Mouse (Mus musculus) heart, postnatal 36 days (tissue): ENCODE data around the gene Mettl21a. TPM values are rescaled to one million over a fixed set of nuclear protein-coding genes. Genes with fewer than 3 reads are reported as not detected.
"Not testable (repeated sequence)": the region's sequence is repeated elsewhere in the genome, so short reads cannot be mapped to it uniquely, and the experiment has no call there.

Experiments
- DNase-seq, 2 experiments: peaks; one replicate each; pipeline ENCODE4 v3.0.0; 2021 to 2022
- intact Hi-C: fragments of 180-260 bp; cut with DNase I; formaldehyde crosslinking; loops from one replicate; pipeline ENCODE4 v1.15.1; 2025
- total RNA-seq, 2 experiments: library from RNA; stranded (reverse); gene quantifications; 2 replicates each; pipeline ENCODE4 v1.2.3; 2021

Mettl21a gene
- total RNA-seq, 2 experiments from 2014 or later, result 7.5 to 8.8 TPM

- DNase-seq, result no peak
- intact Hi-C loops, result loop anchor here (5.0 kb wide), 2 partner anchors 302 to 397 kb away; no protein-coding TSS in a partner anchor
Observed at GRCm38 (mm10) chr1:64615531-64615991, 1.5 kb downstream of the Mettl21a start.

GRCm38 (mm10) chr1:64614801-64615345 is 2.2 kb downstream of the Mettl21a start:
- intact Hi-C loops, result loop anchor here (5.0 kb wide), 2 partner anchors 302 to 397 kb away; no protein-coding TSS in a partner anchor
- DNase-seq, result no peak

GRCm38 (mm10) chr1:64614311-64614710 is 2.7 kb downstream of the Mettl21a start:
- intact Hi-C loops, result no loop called here

GRCm38 (mm10) chr1:64609976-64610375 is 7.1 kb downstream of the Mettl21a start:
- intact Hi-C loops, result no loop called here
- no peak for DNase-seq

More at GRCm38 (mm10) chr1:64614311-64614710, 2.7 kb downstream of the Mettl21a start:
- DNase-seq, result no peak

GRCm38 (mm10) chr1:64609145-64609544 is 7.9 kb downstream of the Mettl21a start:
- intact Hi-C loops, result no loop called here
- no peak for DNase-seq

- intact Hi-C loops, result no loop called here
- DNase-seq, result no peak
Observed at GRCm38 (mm10) chr1:64603381-64603780, 13.7 kb downstream of the Mettl21a start.

GRCm38 (mm10) chr1:64601242-64601842 is 15.7 kb downstream of the Mettl21a start:
- intact Hi-C loops, result no loop called here
- no peak for DNase-seq

- intact Hi-C loops, result no loop called here
- DNase-seq, result no peak
Observed at GRCm38 (mm10) chr1:64600413-64601077, 16.5 kb downstream of the Mettl21a start.

GRCm38 (mm10) chr1:64598926-64599325 is 18.1 kb downstream of the Mettl21a start:
- no peak for DNase-seq
- intact Hi-C loops, result no loop called here

- intact Hi-C loops, result no loop called here
- no peak for DNase-seq
Observed at GRCm38 (mm10) chr1:64578801-64579200, 38.2 kb downstream of the Mettl21a start.

- intact Hi-C loops, DNase-seq: not testable (repeated sequence)
Observed at GRCm38 (mm10) chr1:64577911-64578310, 39.1 kb downstream of the Mettl21a start.

GRCm38 (mm10) chr1:64576732-64577131 is 40.3 kb downstream of the Mettl21a start:
- DNase-seq, result no peak
- intact Hi-C loops, result no loop called here

GRCm38 (mm10) chr1:64576022-64576421 is 41.0 kb downstream of the Mettl21a start:
- DNase-seq, result no peak
- intact Hi-C loops, result no loop called here

- intact Hi-C loops, result no loop called here
- no peak for DNase-seq
Observed at GRCm38 (mm10) chr1:64568206-64568605, 48.8 kb downstream of the Mettl21a start.

- intact Hi-C loops, result no loop called here
- no peak for DNase-seq
Observed at GRCm38 (mm10) chr1:64560105-64560504, 56.9 kb downstream of the Mettl21a start.

Other genes starting within 250 kb of the Mettl21a start
- 10 to 100 TPM; 22.7 to 25.6 TPM for gene Creb1, start 84.6 kb downstream of the Mettl21a start, total RNA-seq
- gene Ccnyl1, start 73.2 kb upstream of the Mettl21a start, total RNA-seq, result 10 to 100 TPM; 15.5 to 18.2 TPM
- 1 to 10 TPM; 4.5 TPM for gene Fzd5, start 120.5 kb upstream of the Mettl21a start, total RNA-seq